Mouse (Mus musculus) embryonic facial prominence, embryonic 14.5 days (tissue): ENCODE data around the gene Hnrnpab. TPM values are rescaled to one million over a fixed set of nuclear protein-coding genes. Genes with fewer than 3 reads are reported as not detected.

Experiments
- ATAC-seq: fragments of 200-750 bp; cut with Nextera tagmentation; 2 replicates; pipeline ENCODE4 v1.8.0; 2017; ENCODE audit warnings: low read depth, moderate number of reproducible peaks, moderate TSS enrichment
- DNase-seq: peaks from one replicate; pipeline ENCODE4 v3.0.0-alpha.2; 2015; ENCODE audit warnings: low spot score
- H3K27ac ChIP-seq: fragments of 300-500 bp; sonication (generic); replicated peaks from 2 replicates; pipeline ENCODE4 v1.5.1; 2014; ENCODE audit warnings: low read depth, mild to moderate bottlenecking, low read length, moderate library complexity
- H3K27me3 ChIP-seq: fragments of 300-500 bp; sonication (generic); replicated peaks from 2 replicates; pipeline ENCODE4 v1.6.1; 2014; ENCODE audit warnings: low read length; ENCODE audit not compliant: control insufficient read depth, insufficient read depth
- H3K36me3 ChIP-seq: fragments of 300-500 bp; sonication (generic); 2 replicates; pipeline ENCODE4 v1.6.1; 2014; ENCODE audit warnings: low read length, mixed read lengths; ENCODE audit not compliant: control insufficient read depth, insufficient read depth
- H3K4me1 ChIP-seq: fragments of 300-500 bp; sonication (generic); 2 replicates; pipeline ENCODE4 v1.6.1; 2014; ENCODE audit warnings: antibody characterized with exemption, low read length; ENCODE audit not compliant: control insufficient read depth, insufficient read depth
- H3K4me2 ChIP-seq: fragments of 300-500 bp; sonication (generic); 2 replicates; pipeline ENCODE4 v1.6.1; 2014; ENCODE audit warnings: low read depth, mild to moderate bottlenecking, low read length, moderate library complexity, mixed read lengths
- H3K4me3 ChIP-seq: fragments of 300-500 bp; sonication (generic); 2 replicates; pipeline ENCODE4 v1.5.1; 2014; ENCODE audit warnings: low read depth, mild to moderate bottlenecking, low read length
- H3K9ac ChIP-seq: fragments of 300-500 bp; sonication (generic); 2 replicates; pipeline ENCODE4 v1.6.1; 2014; ENCODE audit warnings: low read depth, mild to moderate bottlenecking, low read length, moderate library complexity, mixed read lengths
- H3K9me3 ChIP-seq: fragments of 300-500 bp; sonication (generic); 2 replicates; pipeline ENCODE4 v1.6.1; 2016; ENCODE audit warnings: low read length; ENCODE audit not compliant: control insufficient read depth
- WGBS: fragments of 180-500 bp; shearing (Covaris S2); extraction: QIAGEN DNeasy Blood & Tissue Kit; methylation state at CpG from one replicate; pipeline ENCODE4 v1.1.7; 2014; 5-methylcytosine and 5-hydroxymethylcytosine counted together
- polyA plus RNA-seq: library from polyadenylated mRNA; unstranded; fragments of >200 nt; fragmentation: Nextera tagmentation; extraction: Ambion mirVana; gene quantifications from 2 replicates; pipeline ENCODE4 v1.2.1, GENCODE M21; 2014

The Hnrnpab gene
- 433 and 475 TPM in 2 replicates for polyA plus RNA-seq

DNA sequence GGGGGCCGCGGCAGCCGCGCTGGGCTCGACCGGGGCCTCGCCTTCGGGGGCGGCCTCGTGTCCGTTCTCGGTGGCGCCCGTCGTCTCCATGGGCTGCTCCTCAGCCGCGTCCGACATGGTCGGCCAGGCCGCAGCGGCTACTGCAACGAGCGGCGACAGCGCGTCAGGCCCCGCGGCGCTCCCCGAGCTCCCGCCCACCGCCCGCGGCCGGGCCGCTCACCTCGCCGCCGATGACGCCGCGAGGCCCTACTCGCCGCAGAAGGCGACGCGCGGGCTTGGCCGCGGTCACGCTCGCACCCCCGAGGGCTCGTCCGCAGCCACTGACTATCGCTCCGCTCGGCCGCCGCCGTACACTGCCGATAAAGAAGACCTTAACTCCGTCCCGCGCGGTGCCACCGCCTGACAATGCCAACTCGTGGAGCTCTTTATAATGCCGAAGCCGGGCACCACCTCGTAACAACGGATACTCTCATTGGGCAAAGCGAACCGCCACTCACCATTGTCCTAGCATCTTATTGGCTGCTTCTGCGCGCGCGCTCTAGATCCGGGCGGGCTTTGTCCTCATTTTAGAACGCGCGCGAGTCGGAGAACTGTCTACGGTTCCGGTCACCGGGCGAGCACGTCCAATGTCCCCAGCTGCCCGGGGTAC lies at the start of gene Hnrnpab:
Gene Hnrnpab, minus strand, starts transcription at position 401 of the 649 bp plus-strand sequence.
- Histone ChIP-seq H3K9me3 (no peaks in the 10 kb centered on the region), H3K27me3 (no peaks in the 10 kb centered on the region), H3K4me3 (peak within 1 kb of the TSS; percentile 96), H3K27ac (peak within 1 kb of the TSS; percentile 96), H3K4me2 (peak within 1 kb of the TSS; percentile 90), H3K36me3 (peaks cover 41% of the 10 kb centered on the region), H3K4me1 (peaks cover 8% of the 10 kb centered on the region; the same call in 1 of the 2 replicates), H3K9ac (peak within 1 kb of the TSS; percentile 100)
- ATAC-seq (peak; percentile 96), DNase-seq (peak; percentile 99)
- WGBS = under 1% methylated on average over 30 of the region's 91 CpGs

DNA sequence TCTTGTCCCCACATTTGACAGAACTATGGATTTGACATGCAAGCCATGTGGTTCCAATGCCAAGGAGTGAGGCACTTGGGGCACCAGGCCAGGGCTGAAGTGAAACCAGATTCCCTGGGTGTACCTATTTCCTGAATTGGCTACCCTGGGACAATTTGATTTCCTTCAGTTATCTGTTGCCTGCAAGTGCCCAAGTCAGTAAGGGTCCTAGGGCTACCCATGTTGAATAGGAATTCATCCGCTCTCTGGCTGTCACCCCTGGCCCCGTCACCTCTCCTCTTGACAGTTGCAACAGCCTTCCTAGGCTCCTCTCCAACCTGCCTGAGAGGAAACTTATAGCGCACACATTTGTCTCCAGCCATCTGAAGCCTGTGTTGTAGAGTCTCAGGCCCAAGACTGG lies 48.2 kb upstream of the Hnrnpab start:
- Histone ChIP-seq H3K27ac (no peak overlapping the region), H3K4me3 (no peak overlapping the region), H3K36me3 (no peaks in the 10 kb centered on the region), H3K27me3 (no peaks in the 10 kb centered on the region), H3K4me1 (peaks cover 14% of the 10 kb centered on the region), H3K9ac (no peak overlapping the region), H3K9me3 (no peaks in the 10 kb centered on the region), H3K4me2 (no peak overlapping the region)
- 77% methylated on average over 3 of the region's 3 CpGs for WGBS
- no peak for ATAC-seq
- no peak for DNase-seq

DNA sequence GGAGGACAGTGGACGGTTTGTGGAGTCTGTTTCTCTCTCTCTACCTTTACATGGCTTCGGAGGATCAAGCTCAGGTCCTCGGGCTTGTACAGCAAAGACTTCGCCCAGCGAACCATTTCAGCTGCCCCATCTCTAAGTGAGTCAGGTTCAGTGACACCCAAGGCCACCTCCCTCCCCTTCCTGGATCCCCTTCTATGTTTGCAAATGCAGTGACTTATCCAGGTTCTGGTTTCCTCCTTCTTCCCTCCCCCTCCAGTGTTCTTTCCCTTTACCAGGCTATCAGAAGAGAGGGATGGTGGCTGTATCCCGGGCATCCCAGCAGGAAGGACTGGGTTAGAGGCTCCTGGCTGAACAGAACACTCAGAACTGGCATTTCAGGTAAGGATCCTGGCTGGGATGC lies 47.1 kb upstream of the Hnrnpab start:
- Histone ChIP-seq H3K27ac (no peak overlapping the region), H3K9me3 (no peaks in the 10 kb centered on the region), H3K4me1 (peaks cover 21% of the 10 kb centered on the region), H3K36me3 (no peaks in the 10 kb centered on the region), H3K27me3 (no peaks in the 10 kb centered on the region), H3K4me2 (no peak overlapping the region), H3K9ac (no peak overlapping the region), H3K4me3 (no peak overlapping the region)
- ATAC-seq = no peak
- 88% methylated on average over 6 of the region's 6 CpGs for WGBS
- no peak for DNase-seq

DNA sequence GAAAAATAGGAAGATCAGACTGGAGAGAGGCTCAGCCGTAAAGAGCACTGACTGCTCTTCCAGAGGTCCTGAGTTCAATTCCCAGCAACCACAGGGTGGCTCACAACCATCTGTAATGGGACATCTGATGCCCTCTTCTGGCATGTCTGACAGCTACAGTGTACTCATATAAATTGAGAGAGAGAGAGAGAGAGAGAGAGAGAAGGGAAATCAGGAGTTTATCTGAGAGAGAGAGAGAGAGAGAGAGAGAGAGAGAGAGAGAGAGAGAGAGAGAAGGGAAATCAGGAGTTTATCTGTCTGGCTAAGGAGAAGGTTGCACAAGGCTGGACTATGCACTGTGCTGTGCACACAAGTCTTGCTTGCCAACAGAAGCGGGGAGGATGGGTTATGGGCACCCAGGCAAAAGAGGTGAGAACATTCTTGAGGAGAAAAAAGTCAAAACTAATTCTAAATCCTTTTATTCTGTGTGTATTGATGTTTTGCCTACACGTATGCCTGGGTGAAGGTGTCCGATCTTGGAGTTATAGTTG lies 46.3 kb upstream of the Hnrnpab start:
- ATAC-seq (no peak), DNase-seq (no peak)
- Histone ChIP-seq H3K9me3 (no peaks in the 10 kb centered on the region), H3K9ac (no peak overlapping the region), H3K4me3 (no peak overlapping the region), H3K4me2 (no peak overlapping the region), H3K4me1 (peaks cover 19% of the 10 kb centered on the region; the same call in 1 of the 2 replicates), H3K36me3 (no peaks in the 10 kb centered on the region), H3K27me3 (no peaks in the 10 kb centered on the region), H3K27ac (no peak overlapping the region)
- WGBS = 84% methylated on average over 4 of the region's 4 CpGs

DNA sequence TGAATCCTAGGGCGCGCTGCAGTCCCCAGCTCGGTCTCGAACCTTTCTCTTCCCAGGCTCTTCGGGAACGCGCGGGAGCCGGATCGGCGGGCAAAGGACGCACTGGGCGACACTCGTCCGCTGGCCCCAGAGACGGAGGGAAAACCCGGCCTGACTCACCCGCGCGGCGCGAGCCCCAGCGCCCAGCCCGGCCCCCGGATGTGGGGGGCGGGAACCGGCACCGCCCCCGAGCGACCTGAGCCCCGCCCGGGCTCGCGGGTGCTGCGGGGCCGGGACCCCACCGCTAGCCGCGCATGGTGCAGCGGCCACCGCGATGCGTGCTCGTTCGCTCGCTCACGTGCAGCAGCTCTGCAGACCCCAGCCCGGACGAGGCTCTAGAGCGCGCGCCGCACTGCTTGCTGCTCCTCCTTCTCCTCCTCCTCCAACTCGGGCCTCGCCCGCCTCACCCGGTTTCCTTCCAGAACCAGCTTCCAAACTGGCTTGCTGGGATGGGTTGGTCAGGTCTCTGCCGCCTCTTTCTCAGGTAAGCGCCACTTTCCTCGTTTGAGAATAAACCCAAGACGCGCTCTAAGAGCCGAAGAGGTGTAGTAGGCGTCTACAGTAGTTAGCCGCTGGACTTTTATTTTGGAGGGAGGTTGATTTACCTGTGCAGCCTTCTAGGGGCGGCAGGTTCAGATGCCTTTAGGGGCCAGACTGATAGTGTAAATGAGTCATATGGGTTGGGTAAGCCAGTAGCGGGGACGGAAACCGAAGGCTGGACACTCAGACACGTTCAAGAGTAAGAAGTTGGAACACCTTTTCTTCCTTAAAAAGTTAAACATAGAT lies 44.3 kb upstream of the Hnrnpab start, which contains the start of the genes N4bp3 and D930048N14Rik:
Gene N4bp3, minus strand, starts transcription at position 152 of the 825 bp plus-strand sequence.
Gene D930048N14Rik, plus strand, starts transcription at position 264 of the 825 bp plus-strand sequence.
- 0 out of 2 replicates have a peak, but pooled peaks cover under 1% of the 10 kb centered on the region for H3K36me3 ChIP-seq
- H3K27ac ChIP-seq = peak within 1 kb of the TSS; percentile 30
- peaks cover 19% of the 10 kb centered on the region; the same call in 1 of the 2 replicates for H3K4me1 ChIP-seq
- peak within 1 kb of the TSS; percentile 79 for H3K9ac ChIP-seq
- peak within 1 kb of the TSS; percentile 95 for H3K4me2 ChIP-seq
- no peaks in the 10 kb centered on the region for H3K9me3 ChIP-seq
- no peaks in the 10 kb centered on the region for H3K27me3 ChIP-seq
- peak; percentile 75 for ATAC-seq
- H3K4me3 ChIP-seq = peak within 1 kb of the TSS; percentile 68
- DNase-seq = peak; percentile 71
- WGBS = 2% methylated on average over 35 of the region's 70 CpGs

DNA sequence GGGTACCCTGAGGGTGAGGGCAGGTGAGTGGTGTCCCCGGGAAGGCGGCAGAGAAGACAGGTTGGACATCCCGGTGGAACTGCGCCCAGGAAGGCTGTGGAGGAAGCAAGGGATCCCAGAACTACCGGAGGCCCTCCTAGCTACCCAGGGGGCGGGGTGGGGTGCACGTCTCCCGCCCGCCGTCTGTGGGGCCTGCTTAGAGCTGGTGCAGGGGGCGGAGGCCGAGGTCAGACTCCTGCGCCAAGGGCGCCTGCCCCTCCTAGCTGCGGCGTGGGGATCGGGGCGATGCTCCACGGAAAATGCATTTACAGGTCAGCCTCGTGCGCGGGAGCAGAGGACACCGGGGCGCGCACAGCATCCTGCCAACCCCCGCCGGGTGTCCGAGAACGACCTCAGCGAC lies 43.6 kb upstream of the Hnrnpab start:
- peak overlapping the region; percentile 79 for H3K9ac ChIP-seq
- DNase-seq (no peak), ATAC-seq (peak; percentile 10; the same call in 1 of the 2 replicates)
- 7% methylated on average over 7 of the region's 30 CpGs for WGBS
- no peaks in the 10 kb centered on the region for H3K9me3 ChIP-seq
- peak overlapping the region; percentile 68 for H3K4me3 ChIP-seq
- H3K4me1 ChIP-seq = peaks cover 19% of the 10 kb centered on the region; the same call in 1 of the 2 replicates
- peak overlapping the region; percentile 30 for H3K27ac ChIP-seq
- no peaks in the 10 kb centered on the region for H3K27me3 ChIP-seq
- H3K36me3 ChIP-seq = 0 out of 2 replicates have a peak, but pooled peaks cover 6% of the 10 kb centered on the region
- peak overlapping the region; percentile 95 for H3K4me2 ChIP-seq

DNA sequence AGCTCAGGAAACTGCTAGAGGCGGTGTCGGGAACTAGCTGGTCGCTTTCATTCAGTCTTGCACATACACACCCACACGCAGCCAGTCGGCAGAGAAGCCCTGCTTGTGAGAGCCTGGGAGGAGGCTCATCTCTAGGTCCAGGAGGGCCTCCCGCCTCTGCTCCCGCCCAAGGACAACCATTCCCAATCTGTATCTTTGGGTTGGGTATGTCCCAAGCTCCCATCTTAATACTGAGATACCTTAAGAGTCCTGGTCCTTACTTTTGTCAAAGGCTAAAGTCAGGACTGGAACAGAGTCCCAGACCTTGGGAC lies 43.2 kb upstream of the Hnrnpab start:
- peak overlapping the region; percentile 79 for H3K9ac ChIP-seq
- peak overlapping the region; percentile 30 for H3K27ac ChIP-seq
- 0 out of 2 replicates have a peak, but pooled peaks cover 6% of the 10 kb centered on the region for H3K36me3 ChIP-seq
- no peak for ATAC-seq
- peaks cover 19% of the 10 kb centered on the region; the same call in 1 of the 2 replicates for H3K4me1 ChIP-seq
- H3K4me2 ChIP-seq = peak overlapping the region; percentile 95
- H3K27me3 ChIP-seq = no peaks in the 10 kb centered on the region
- 4% methylated on average over 7 of the region's 7 CpGs for WGBS
- peak overlapping the region; percentile 68 for H3K4me3 ChIP-seq
- peak; percentile 52 for DNase-seq
- H3K9me3 ChIP-seq = no peaks in the 10 kb centered on the region

DNA sequence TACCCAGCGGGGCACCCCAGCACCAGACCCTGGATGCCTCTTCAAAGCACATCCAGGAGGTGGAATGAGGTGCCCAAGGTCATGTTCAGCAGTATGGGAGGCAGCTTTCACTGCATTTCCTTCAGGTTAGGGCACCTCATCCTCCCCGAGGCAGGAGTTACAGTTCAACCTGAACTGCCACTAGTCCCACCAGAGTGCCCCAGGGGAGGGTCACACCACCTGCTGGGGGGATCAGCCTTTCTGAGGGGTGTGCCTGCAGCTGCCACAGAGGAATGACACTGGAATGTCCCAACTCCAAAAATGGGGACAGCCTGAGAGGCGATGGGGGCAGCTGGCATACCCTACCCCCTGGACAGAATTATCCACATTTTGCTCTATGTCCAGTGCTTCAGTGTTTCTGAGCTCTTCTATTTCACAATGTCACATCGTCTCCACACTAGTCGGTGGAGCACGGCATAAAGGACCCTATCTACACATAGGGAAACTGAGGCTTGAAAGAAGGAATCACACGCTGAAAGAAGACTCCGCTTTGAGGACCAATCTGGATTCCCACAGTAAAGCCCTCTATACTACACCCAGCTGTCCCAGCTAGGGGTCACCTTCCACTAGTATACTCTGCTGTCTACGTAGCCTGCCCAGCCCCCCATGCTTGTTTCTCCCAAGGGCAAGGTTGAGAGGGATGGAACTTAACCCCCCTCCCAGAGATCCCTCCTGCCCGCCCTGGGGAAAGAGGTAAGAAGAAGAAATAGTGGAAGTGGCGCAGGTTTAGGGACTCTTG lies 42.7 kb upstream of the Hnrnpab start:
- peaks cover 16% of the 10 kb centered on the region; the same call in 1 of the 2 replicates for H3K4me1 ChIP-seq
- H3K4me3 ChIP-seq = peak overlapping the region; percentile 68
- peak overlapping the region; percentile 79 for H3K9ac ChIP-seq
- H3K27me3 ChIP-seq = no peaks in the 10 kb centered on the region
- no peaks in the 10 kb centered on the region for H3K9me3 ChIP-seq
- 0 out of 2 replicates have a peak, but pooled peaks cover 7% of the 10 kb centered on the region for H3K36me3 ChIP-seq
- DNase-seq (peak; percentile 63), ATAC-seq (peak; percentile 34; the same call in 1 of the 2 replicates)
- peak overlapping the region; percentile 95 for H3K4me2 ChIP-seq
- WGBS = 24% methylated on average over 10 of the region's 11 CpGs
- H3K27ac ChIP-seq = peak overlapping the region; percentile 71
